Comparison of ENCODE assay signal across 26 mouse cellular contexts in genomic region chr17:86997323-86997722, GRCm38 (mm10). TPM values are rescaled to one million over a fixed set of nuclear protein-coding genes. Genes with fewer than 3 reads are reported as not detected.
"Had no signal": no experiment of that assay in that cellular context is flagged by ENCODE, and none has a peak within 500 bp of the region (broad histone marks: within the 10 kb centered on the region; RNA-seq: fewer than 3 reads in every experiment).

No protein-coding gene starts in this region.

- H3K36me3 ChIP-seq: liver, embryonic 15.5 days; midbrain, embryonic 15.5 days had no signal

- H3K4me2 ChIP-seq: liver, embryonic 15.5 days; lung, embryonic 15.5 days; midbrain, embryonic 11.5 days; midbrain, embryonic 13.5 days; midbrain, embryonic 15.5 days; neural tube, embryonic 13.5 days had no signal

- H3K27ac ChIP-seq: liver, embryonic 15.5 days; lung, embryonic 15.5 days; macrophage; midbrain, embryonic 13.5 days; midbrain, embryonic 15.5 days; neural tube, embryonic 13.5 days had no signal

- DNase-seq: liver, postnatal 0 days; lung, adult 2 months; lung, postnatal 14 days; lung, postnatal 36 days; right cerebral cortex, postnatal 14 days; spleen, adult 18-20 months; thymus, adult 18-20 months; thymus, postnatal 25 days; thymus, postnatal 4 days had no signal

- ATAC-seq: liver, postnatal 0 days; lung, postnatal 0 days; midbrain, embryonic 13.5 days; midbrain, embryonic 15.5 days had no signal

- H3K9me3 ChIP-seq: liver, embryonic 15.5 days; lung, embryonic 15.5 days; megakaryocyte, embryonic 14.5 days; midbrain, embryonic 13.5 days; midbrain, embryonic 15.5 days; neural tube, embryonic 13.5 days had no signal

- H3K27me3 ChIP-seq: liver, embryonic 15.5 days; lung, embryonic 15.5 days; midbrain, embryonic 13.5 days; midbrain, embryonic 15.5 days; neural tube, embryonic 13.5 days had no signal

- H3K4me3 ChIP-seq: liver, embryonic 15.5 days; lung, embryonic 15.5 days; megakaryocyte, embryonic 14.5 days; midbrain, embryonic 13.5 days; midbrain, embryonic 15.5 days; neural tube, embryonic 13.5 days had no signal

- H3K4me1 ChIP-seq: liver, embryonic 15.5 days; lung, embryonic 15.5 days; megakaryocyte, embryonic 14.5 days; midbrain, embryonic 13.5 days; midbrain, embryonic 15.5 days; neural tube, embryonic 13.5 days had no signal

- H3K9ac ChIP-seq: liver, embryonic 15.5 days; liver, postnatal 0 days; lung, embryonic 15.5 days; midbrain, embryonic 13.5 days; midbrain, embryonic 15.5 days; neural tube, embryonic 13.5 days had no signal

RNA-seq across cellular contexts. Expression of gene Atp6v1e2, which starts 49.6 kb away (rescaled TPM):
- total RNA-seq: megakaryocyte progenitor cell, adult 5-6 weeks; midbrain, postnatal 0 days; monocyte, adult 5-6 weeks; neutrophil, adult 5-6 weeks had no signal
- polyA plus RNA-seq: liver, embryonic 15.5 days; liver, postnatal 0 days; lung, adult 2 months; lung, embryonic 15.5 days; lung, postnatal 0 days; macrophage; midbrain, embryonic 13.5 days; midbrain, embryonic 15.5 days; midbrain, postnatal 0 days; neural tube, embryonic 11.5 days; neural tube, embryonic 13.5 days; stomach, embryonic 14.5 days; thymus, postnatal 0 days; urinary bladder, adult 2 months had no signal
